Mouse (Mus musculus) megakaryocyte, embryonic 14.5 days (primary cell): Measurements from ENCODE around the gene Cdip1. TPM values are rescaled to one million over a fixed set of nuclear protein-coding genes. Genes with fewer than 3 reads are reported as not detected.

Experiments used
- H3K27me3 ChIP-seq: replicated peaks from 2 replicates; pipeline ENCODE3; 2012; ENCODE audit warnings: inconsistent platforms
- H3K36me3 ChIP-seq: replicated peaks from 2 replicates; pipeline ENCODE3; 2012; ENCODE audit warnings: low read length, inconsistent platforms, mixed read lengths
- H3K4me1 ChIP-seq: 2 replicates; pipeline ENCODE4 v1.6.1; 2012; ENCODE audit warnings: inconsistent platforms
- H3K4me3 ChIP-seq: replicated peaks from 2 replicates; pipeline ENCODE3; 2012; ENCODE audit warnings: moderate library complexity, mild to moderate bottlenecking, inconsistent platforms
- H3K9me3 ChIP-seq: 2 replicates; pipeline ENCODE4 v1.6.1; 2012; ENCODE audit warnings: inconsistent platforms
- FLI1 ChIP-seq: IDR thresholded peaks from 2 replicates; pipeline ENCODE4 v1.6.1; 2012; ENCODE audit warnings: low read length, inconsistent platforms, mixed read lengths
- GATA1 ChIP-seq: IDR thresholded peaks from 3 replicates; pipeline ENCODE4 v1.6.1; 2012; ENCODE audit warnings: mixed read lengths, low read length, inconsistent platforms, borderline replicate concordance
- polyA plus RNA-seq: library from polyadenylated mRNA; stranded (reverse); fragments of >175 nt; gene quantifications from 2 replicates; pipeline ENCODE4 v1.2.3, GENCODE M21; 2012; ENCODE audit warnings: low replicate concordance; ENCODE audit not compliant: insufficient read depth

The Cdip1 gene
- polyA plus RNA-seq, 1 experiment = 9.0 TPM

GRCm38 (mm10) chr16:4722128-4722914 is 67.8 kb downstream of the Cdip1 start:
- TF ChIP-seq FLI1 (no peak), GATA1 (no peak)
- Histone ChIP-seq H3K4me1 (peaks cover 56% of the 10 kb centered on the region), H3K36me3 (no peaks in the 10 kb centered on the region), H3K27me3 (no peaks in the 10 kb centered on the region), H3K9me3 (no peaks in the 10 kb centered on the region), H3K4me3 (peak overlapping the region; percentile 80)

- no peak for TF ChIP-seq GATA1
- TF ChIP-seq FLI1 = no peak
- Histone ChIP-seq H3K36me3 (peaks cover 26% of the 10 kb centered on the region), H3K27me3 (no peaks in the 10 kb centered on the region), H3K9me3 (no peaks in the 10 kb centered on the region), H3K4me1 (peaks cover 60% of the 10 kb centered on the region), H3K4me3 (peak within 1 kb of the TSS; percentile 92)
Observed at GRCm38 (mm10) chr16:4718753-4719518, 71.2 kb downstream of the Cdip1 start, which contains the start of gene Nmral1. Gene Nmral1, minus strand, starts transcription at chr16:4719356.

- TF ChIP-seq GATA1 = no peak
- no peak for TF ChIP-seq FLI1
- peaks cover 35% of the 10 kb centered on the region for H3K36me3 ChIP-seq
- peaks cover 55% of the 10 kb centered on the region for H3K4me1 ChIP-seq
Observed at GRCm38 (mm10) chr16:4717866-4718265, 72.2 kb downstream of the Cdip1 start.

GRCm38 (mm10) chr16:4713861-4714710 is 76.0 kb downstream of the Cdip1 start:
- Histone ChIP-seq H3K4me3 (no peak overlapping the region), H3K27me3 (no peaks in the 10 kb centered on the region), H3K4me1 (peaks cover 32% of the 10 kb centered on the region), H3K36me3 (peaks cover 72% of the 10 kb centered on the region), H3K9me3 (no peaks in the 10 kb centered on the region)
- TF ChIP-seq FLI1 (no peak), GATA1 (no peak)

More at GRCm38 (mm10) chr16:4717866-4718265, 72.2 kb downstream of the Cdip1 start:
- no peaks in the 10 kb centered on the region for H3K9me3 ChIP-seq
- peak overlapping the region; percentile 92 for H3K4me3 ChIP-seq
- no peaks in the 10 kb centered on the region for H3K27me3 ChIP-seq

- Histone ChIP-seq H3K9me3 (no peaks in the 10 kb centered on the region), H3K4me1 (peaks cover 20% of the 10 kb centered on the region), H3K4me3 (no peak overlapping the region), H3K27me3 (no peaks in the 10 kb centered on the region), H3K36me3 (peaks cover 97% of the 10 kb centered on the region)
- TF ChIP-seq FLI1 = no peak
- no peak for TF ChIP-seq GATA1
Observed at GRCm38 (mm10) chr16:4711173-4711572, 78.9 kb downstream of the Cdip1 start.

- H3K9me3 ChIP-seq = no peaks in the 10 kb centered on the region
- H3K4me1 ChIP-seq = 0 out of 2 replicates have a peak, but pooled peaks cover 3% of the 10 kb centered on the region
- TF ChIP-seq GATA1 (no peak), FLI1 (no peak)
- no peaks in the 10 kb centered on the region for H3K27me3 ChIP-seq
- peaks cover 98% of the 10 kb centered on the region for H3K36me3 ChIP-seq
- no peak overlapping the region for H3K4me3 ChIP-seq
Observed at GRCm38 (mm10) chr16:4705541-4705940, 84.6 kb downstream of the Cdip1 start.

GRCm38 (mm10) chr16:4702646-4703045 is 87.4 kb downstream of the Cdip1 start:
- TF ChIP-seq GATA1 (no peak), FLI1 (no peak)
- Histone ChIP-seq H3K27me3 (no peaks in the 10 kb centered on the region), H3K36me3 (peaks cover 98% of the 10 kb centered on the region)

GRCm38 (mm10) chr16:4701211-4701610 is 88.9 kb downstream of the Cdip1 start:
- Histone ChIP-seq H3K4me1 (0 out of 2 replicates have a peak, but pooled peaks cover 3% of the 10 kb centered on the region), H3K9me3 (no peaks in the 10 kb centered on the region), H3K36me3 (peaks cover 98% of the 10 kb centered on the region), H3K27me3 (no peaks in the 10 kb centered on the region), H3K4me3 (no peak overlapping the region)
- no peak for TF ChIP-seq GATA1
- no peak for TF ChIP-seq FLI1

More at GRCm38 (mm10) chr16:4702646-4703045, 87.4 kb downstream of the Cdip1 start:
- H3K4me3 ChIP-seq = no peak overlapping the region
- H3K9me3 ChIP-seq = no peaks in the 10 kb centered on the region
- H3K4me1 ChIP-seq = 0 out of 2 replicates have a peak, but pooled peaks cover 3% of the 10 kb centered on the region

Other genes with a start within 250 kb of the Cdip1 start
- 0.03 TPM in 1 of 2 replicates, not detected in the other for gene Srl, start 248.5 kb downstream of the Cdip1 start, polyA plus RNA-seq
- gene Tfap4, start 230.4 kb downstream of the Cdip1 start, polyA plus RNA-seq = 27.6 and 46.2 TPM in 2 replicates
- gene Glis2, start 195.6 kb downstream of the Cdip1 start, polyA plus RNA-seq = 0.62 and 2.0 TPM in 2 replicates
- 137 and 230 TPM in 2 replicates for gene Pam16, start 165.3 kb downstream of the Cdip1 start, polyA plus RNA-seq
- gene Vasn, start 150.4 kb downstream of the Cdip1 start, polyA plus RNA-seq = 0.58 TPM in 1 of 2 replicates, not detected in the other
- 3.1 and 5.3 TPM in 2 replicates for gene Dnaja3, start 150.3 kb downstream of the Cdip1 start, polyA plus RNA-seq
- 62.1 and 104 TPM in 2 replicates for gene Coro7, start 110.5 kb downstream of the Cdip1 start, polyA plus RNA-seq
- gene Nmral1, start 70.9 kb downstream of the Cdip1 start, polyA plus RNA-seq = 3.2 TPM in 1 of 2 replicates, not detected in the other
- gene Hmox2, start 63.9 kb downstream of the Cdip1 start, polyA plus RNA-seq = 4.3 and 14.6 TPM in 2 replicates
- not detected in 2 replicates for gene 4930562C15Rik, start 45.1 kb upstream of the Cdip1 start, polyA plus RNA-seq
- 336 and 551 TPM in 2 replicates for gene Ubald1, start 90.0 kb upstream of the Cdip1 start, polyA plus RNA-seq
- 29.1 and 37.7 TPM in 2 replicates for gene Mgrn1, start 96.0 kb upstream of the Cdip1 start, polyA plus RNA-seq
- 13.9 and 30.1 TPM in 2 replicates for gene Nudt16l1, start 148.5 kb upstream of the Cdip1 start, polyA plus RNA-seq
- 18.6 and 22.6 TPM in 2 replicates for gene Anks3, start 173.9 kb upstream of the Cdip1 start, polyA plus RNA-seq
- gene Sept12, start 207.6 kb upstream of the Cdip1 start, polyA plus RNA-seq = not detected in 2 replicates
- not detected in 2 replicates for gene Smim22, start 217.0 kb upstream of the Cdip1 start, polyA plus RNA-seq
- gene Rogdi, start 223.3 kb upstream of the Cdip1 start, polyA plus RNA-seq = 34.2 and 52.7 TPM in 2 replicates